Mouse (Mus musculus): ENCODE measurements around the gene Gstt1. TPM values are rescaled to one million over a fixed set of nuclear protein-coding genes. Genes with fewer than 3 reads are reported as not detected.

Gstt1 gene
- polyA plus RNA-seq, 1 experiment: 0.76 TPM

DNA sequence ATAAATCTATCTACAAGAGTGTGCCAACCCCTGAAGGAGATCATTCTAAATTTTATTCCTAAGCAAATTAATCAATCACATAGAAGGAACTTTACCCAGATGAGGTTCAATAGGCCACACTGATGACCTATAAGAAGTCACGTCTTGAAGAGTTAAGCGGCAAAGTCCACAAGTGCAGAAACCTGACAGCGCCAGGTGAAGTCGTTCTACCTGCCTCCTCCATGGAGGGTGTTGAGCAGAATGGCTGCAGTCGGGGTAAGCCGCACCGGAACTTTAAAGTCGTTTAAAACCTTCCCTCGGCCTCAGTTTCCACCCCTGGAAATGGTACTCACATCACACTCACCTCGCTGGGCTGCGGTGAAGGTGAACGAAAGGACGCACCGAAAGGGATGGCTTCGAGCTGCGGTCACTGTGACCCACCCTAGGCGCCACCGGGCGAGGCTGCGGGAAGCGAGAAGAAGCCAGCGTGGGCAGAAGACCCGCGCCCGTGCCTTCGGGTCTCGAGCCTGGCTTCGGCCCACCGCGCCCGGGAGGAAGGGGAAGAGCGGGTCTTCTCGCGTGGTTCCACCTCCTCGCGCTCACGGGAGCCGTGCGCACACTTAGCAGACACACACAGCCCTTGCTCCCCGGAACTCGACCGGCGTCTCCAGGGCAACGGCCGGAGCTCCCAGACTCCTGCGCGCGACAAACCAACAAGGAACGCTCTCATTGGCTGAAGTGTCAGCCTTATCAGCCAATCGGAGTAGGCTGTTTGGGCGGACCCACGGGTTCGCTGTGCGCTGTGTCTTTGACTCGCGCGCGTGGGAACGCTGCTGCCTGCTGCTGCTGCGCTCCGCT, 34.5 kb downstream of the Gstt1 start, which contains the start of gene Cabin1:
Cabin1 (minus strand) TSS at position 660 of the 837 bp plus-strand sequence.
- Histone ChIP-seq H3K36me3 (ENCODE audit: control insufficient read depth, insufficient read depth) (peaks cover 19% of the 10 kb centered on the region), H3K27me3 (ENCODE audit: control insufficient read depth, insufficient read depth, insufficient read length) (no peaks in the 10 kb centered on the region), H3ac (ENCODE audit: control insufficient read depth, insufficient read length, low read depth) (peak within 1 kb of the TSS; percentile 93), H3K4me3 (ENCODE audit: insufficient read depth, poor library complexity, severe bottlenecking) (peak within 1 kb of the TSS; percentile 93), H3K79me3 (ENCODE audit: low read depth) (peaks cover 48% of the 10 kb centered on the region), H3K79me2 (ENCODE audit: control insufficient read depth, insufficient read depth) (peaks cover 53% of the 10 kb centered on the region)
- TF ChIP-seq CTCF (IDR thresholded peaks at IDR 0.05; ENCODE audit: control insufficient read depth, insufficient read depth, insufficient read length): no peak
- TF ChIP-seq FOSL1 (IDR thresholded peaks at IDR 0.05; ENCODE audit: insufficient read depth, low read length, poor library complexity, severe bottlenecking): no peak
- TF ChIP-seq USF1 (IDR thresholded peaks at IDR 0.05; ENCODE audit: low read depth): no peak
- TF ChIP-seq MAX (IDR thresholded peaks at IDR 0.05): peak; percentile 6
- TF ChIP-seq MYOD1 (IDR thresholded peaks at IDR 0.05; ENCODE audit: control insufficient read depth, insufficient read length, low read depth): no peak
- no peak for TF ChIP-seq MYOG (IDR thresholded peaks at IDR 0.05; ENCODE audit: control insufficient read depth, extremely low read depth, insufficient read length)
- no peak for TF ChIP-seq CEBPB (IDR thresholded peaks at IDR 0.05; ENCODE audit: low read depth)

DNA sequence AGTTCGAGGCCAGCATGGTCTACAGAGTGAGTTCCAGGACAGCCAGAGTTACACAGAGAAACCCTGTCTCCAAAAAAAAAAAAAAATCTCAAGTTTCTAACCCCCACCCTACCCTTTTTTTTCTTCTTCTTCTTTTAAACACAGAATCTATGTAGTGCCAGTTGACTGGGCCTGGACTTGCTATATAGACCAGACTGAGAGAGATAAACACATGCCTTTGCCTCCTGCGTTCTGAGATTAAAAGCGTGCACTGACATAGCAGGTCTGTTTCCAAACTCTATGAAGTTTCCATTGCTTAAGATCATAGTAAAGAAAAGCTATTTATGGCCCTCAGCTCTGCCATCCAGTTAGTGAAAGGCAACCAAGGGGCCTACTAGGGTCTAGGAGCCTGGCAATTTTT, 36.0 kb downstream of the Gstt1 start:
- peaks cover 27% of the 10 kb centered on the region for H3K36me3 ChIP-seq (ENCODE audit: control insufficient read depth, insufficient read depth)

DNA sequence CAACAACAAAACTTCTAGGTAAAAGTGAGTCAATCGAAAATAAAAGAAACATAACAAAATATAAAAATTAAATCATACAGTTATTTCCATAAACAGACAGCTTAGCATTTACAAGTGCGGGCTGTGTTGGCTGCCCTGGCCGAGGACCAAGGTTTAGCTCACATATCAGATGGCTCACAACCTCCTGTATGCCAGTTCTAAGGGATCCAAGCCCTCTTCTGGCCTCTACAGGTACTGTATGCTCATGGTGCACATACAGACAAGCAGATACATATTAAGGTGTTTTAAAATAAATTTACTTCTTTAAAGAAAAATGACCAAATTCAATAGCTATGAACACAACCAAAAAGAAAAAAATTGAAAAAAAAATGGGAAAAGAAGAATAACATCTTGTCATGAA, 38.1 kb downstream of the Gstt1 start:
- Histone ChIP-seq H3K4me3 (ENCODE audit: insufficient read depth, poor library complexity, severe bottlenecking) (no peak overlapping the region), H3K79me2 (ENCODE audit: control insufficient read depth, insufficient read depth) (peaks cover 70% of the 10 kb centered on the region), H3K36me3 (ENCODE audit: control insufficient read depth, insufficient read depth) (peaks cover 39% of the 10 kb centered on the region), H3K27me3 (ENCODE audit: control insufficient read depth, insufficient read depth, insufficient read length) (no peaks in the 10 kb centered on the region), H3K79me3 (ENCODE audit: low read depth) (peaks cover 54% of the 10 kb centered on the region), H3ac (ENCODE audit: control insufficient read depth, insufficient read length, low read depth) (no peak overlapping the region)
- no peak for TF ChIP-seq FOSL1 (IDR thresholded peaks at IDR 0.05; ENCODE audit: insufficient read depth, low read length, poor library complexity, severe bottlenecking)
- no peak for TF ChIP-seq USF1 (IDR thresholded peaks at IDR 0.05; ENCODE audit: low read depth)
- no peak for TF ChIP-seq CTCF (IDR thresholded peaks at IDR 0.05; ENCODE audit: control insufficient read depth, insufficient read depth, insufficient read length)
- TF ChIP-seq MYOG (IDR thresholded peaks at IDR 0.05; ENCODE audit: control insufficient read depth, extremely low read depth, insufficient read length): no peak
- TF ChIP-seq CEBPB (IDR thresholded peaks at IDR 0.05; ENCODE audit: low read depth): no peak
- no peak for TF ChIP-seq MYOD1 (IDR thresholded peaks at IDR 0.05; ENCODE audit: control insufficient read depth, insufficient read length, low read depth)
- no peak for TF ChIP-seq MAX (IDR thresholded peaks at IDR 0.05)

More for the DNA sequence above, 36.0 kb downstream of the Gstt1 start:
- TF ChIP-seq MAX (IDR thresholded peaks at IDR 0.05) (no peak), FOSL1 (IDR thresholded peaks at IDR 0.05; ENCODE audit: insufficient read depth, low read length, poor library complexity, severe bottlenecking) (no peak), MYOG (IDR thresholded peaks at IDR 0.05; ENCODE audit: control insufficient read depth, extremely low read depth, insufficient read length) (no peak), USF1 (IDR thresholded peaks at IDR 0.05; ENCODE audit: low read depth) (no peak), CEBPB (IDR thresholded peaks at IDR 0.05; ENCODE audit: low read depth) (no peak), CTCF (IDR thresholded peaks at IDR 0.05; ENCODE audit: control insufficient read depth, insufficient read depth, insufficient read length) (no peak), MYOD1 (IDR thresholded peaks at IDR 0.05; ENCODE audit: control insufficient read depth, insufficient read length, low read depth) (no peak)
- Histone ChIP-seq H3K79me3 (ENCODE audit: low read depth) (peaks cover 54% of the 10 kb centered on the region), H3ac (ENCODE audit: control insufficient read depth, insufficient read length, low read depth) (no peak overlapping the region), H3K4me3 (ENCODE audit: insufficient read depth, poor library complexity, severe bottlenecking) (no peak overlapping the region), H3K79me2 (ENCODE audit: control insufficient read depth, insufficient read depth) (peaks cover 60% of the 10 kb centered on the region), H3K27me3 (ENCODE audit: control insufficient read depth, insufficient read depth, insufficient read length) (no peaks in the 10 kb centered on the region)

DNA sequence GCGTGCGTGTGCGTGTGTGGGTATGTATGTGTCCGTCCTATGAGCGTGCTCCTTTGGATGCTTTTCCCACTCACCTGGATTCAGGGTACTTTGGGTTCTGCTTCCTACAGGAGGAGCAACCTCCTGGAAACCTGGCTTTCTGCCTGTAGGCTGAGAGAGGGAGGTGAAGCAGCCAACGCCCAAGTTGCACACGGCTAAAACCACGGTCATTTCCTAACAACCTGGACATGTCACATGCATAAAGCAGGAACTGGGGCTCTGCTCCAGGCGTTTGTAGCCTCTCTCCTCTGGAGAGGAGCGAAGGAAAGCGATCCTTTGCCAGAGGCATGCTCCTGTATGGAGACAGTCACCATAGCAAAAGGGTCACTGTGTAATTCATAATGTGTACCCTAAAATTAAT, 41.7 kb downstream of the Gstt1 start:
- Histone ChIP-seq H3K79me3 (ENCODE audit: low read depth) (peaks cover 33% of the 10 kb centered on the region), H3K36me3 (ENCODE audit: control insufficient read depth, insufficient read depth) (peaks cover 67% of the 10 kb centered on the region), H3K4me3 (ENCODE audit: insufficient read depth, poor library complexity, severe bottlenecking) (no peak overlapping the region), H3K27me3 (ENCODE audit: control insufficient read depth, insufficient read depth, insufficient read length) (no peaks in the 10 kb centered on the region), H3ac (ENCODE audit: control insufficient read depth, insufficient read length, low read depth) (no peak overlapping the region), H3K79me2 (ENCODE audit: control insufficient read depth, insufficient read depth) (peaks cover 45% of the 10 kb centered on the region)
- TF ChIP-seq MYOG (IDR thresholded peaks at IDR 0.05; ENCODE audit: control insufficient read depth, extremely low read depth, insufficient read length) (no peak), MAX (IDR thresholded peaks at IDR 0.05) (no peak), FOSL1 (IDR thresholded peaks at IDR 0.05; ENCODE audit: insufficient read depth, low read length, poor library complexity, severe bottlenecking) (no peak), CTCF (IDR thresholded peaks at IDR 0.05; ENCODE audit: control insufficient read depth, insufficient read depth, insufficient read length) (no peak)

DNA sequence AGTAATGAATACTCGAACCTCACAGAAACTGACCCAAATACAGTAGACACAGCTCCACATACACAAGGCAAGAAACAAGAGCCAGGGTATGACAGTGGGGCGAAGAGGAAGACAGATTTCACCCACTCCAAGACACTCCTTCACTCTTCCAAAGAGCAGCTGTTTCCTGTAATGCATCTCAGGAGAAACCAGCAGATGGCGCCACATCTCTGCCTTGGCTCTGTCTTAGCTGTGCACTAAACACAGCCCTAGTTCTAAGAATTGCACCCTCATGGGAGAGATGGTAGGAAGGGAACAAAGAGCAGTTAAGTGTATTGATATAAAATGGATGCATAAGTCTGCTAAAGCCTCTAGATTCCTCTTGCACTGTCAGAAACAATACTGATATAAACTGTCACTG, 54.4 kb downstream of the Gstt1 start:
- H3K79me3 ChIP-seq (ENCODE audit: low read depth): no peaks in the 10 kb centered on the region
- H3K27me3 ChIP-seq (ENCODE audit: control insufficient read depth, insufficient read depth, insufficient read length): no peaks in the 10 kb centered on the region
- peaks cover 77% of the 10 kb centered on the region for H3K36me3 ChIP-seq (ENCODE audit: control insufficient read depth, insufficient read depth)
- no peak overlapping the region for H3K4me3 ChIP-seq (ENCODE audit: insufficient read depth, poor library complexity, severe bottlenecking)
- no peaks in the 10 kb centered on the region for H3K79me2 ChIP-seq (ENCODE audit: control insufficient read depth, insufficient read depth)
- TF ChIP-seq CTCF (IDR thresholded peaks at IDR 0.05; ENCODE audit: control insufficient read depth, insufficient read depth, insufficient read length): peak; percentile 74
- no peak for TF ChIP-seq FOSL1 (IDR thresholded peaks at IDR 0.05; ENCODE audit: insufficient read depth, low read length, poor library complexity, severe bottlenecking)
- H3ac ChIP-seq (ENCODE audit: control insufficient read depth, insufficient read length, low read depth): no peak overlapping the region
